Mouse (Mus musculus): ENCODE results near the gene Zfp518b. TPM values are rescaled to one million over a fixed set of nuclear protein-coding genes. Genes with fewer than 3 reads are reported as not detected.

Gene Zfp518b
- polyA plus RNA-seq, 1 experiment: 0.33 TPM

DNA sequence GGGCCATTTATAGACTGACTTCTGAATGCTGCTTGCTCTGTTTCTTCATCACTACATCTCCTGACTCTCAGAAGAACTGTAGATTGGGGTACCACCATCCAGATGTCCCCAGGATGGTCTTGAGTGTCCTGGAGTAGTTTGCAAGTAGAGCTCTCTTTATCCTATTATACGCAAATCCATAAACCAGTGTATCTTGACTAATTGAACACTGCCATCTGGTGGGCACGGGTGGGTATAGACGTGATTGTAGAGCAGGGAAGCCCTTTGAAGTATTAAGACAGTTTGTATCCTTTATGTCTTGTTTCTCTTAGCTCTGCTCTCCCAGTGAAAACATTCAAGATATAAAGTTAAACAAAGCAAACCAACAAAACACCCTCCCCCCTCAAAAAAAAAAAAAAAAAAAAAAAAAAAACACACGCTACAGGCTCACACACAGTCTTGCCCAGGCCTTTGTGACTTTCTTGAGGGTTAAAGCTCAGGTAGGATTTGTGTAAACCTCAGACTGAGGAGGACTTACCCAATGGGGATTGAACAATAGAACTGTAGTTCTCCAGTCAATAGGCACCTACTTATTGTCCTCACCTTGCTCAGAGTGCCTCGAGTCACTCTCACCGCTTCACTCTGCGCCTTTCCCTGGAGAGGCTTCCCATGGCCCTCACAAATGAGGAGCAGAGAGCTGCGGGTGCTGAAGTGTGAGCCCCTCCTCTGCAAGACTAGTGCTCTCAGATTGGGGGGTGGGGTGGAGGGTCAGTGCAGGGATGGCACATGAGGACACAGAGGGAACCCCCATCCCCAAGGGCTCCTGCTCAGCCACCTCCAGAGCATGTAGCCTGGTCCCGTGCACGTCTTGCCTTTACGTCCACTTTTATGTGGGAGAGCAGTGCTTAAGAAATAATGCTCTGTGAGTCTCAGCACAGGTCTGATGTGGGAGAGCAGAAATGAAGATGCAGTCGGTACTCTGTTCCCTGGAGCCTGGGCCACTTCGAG is 51.9 kb downstream of the Zfp518b start:
- Histone ChIP-seq H3K36me3 (ENCODE audit: control insufficient read depth, insufficient read depth, low read length) (no peaks in the 10 kb centered on the region), H3K4me1 (ENCODE audit: control insufficient read depth, insufficient read depth, insufficient read length, low read length) (no peaks in the 10 kb centered on the region), H3K4me3 (ENCODE audit: low read depth, low read length) (no peak overlapping the region), H3K27ac (ENCODE audit: insufficient read depth, low read depth, low read length) (no peak overlapping the region), H3K27me3 (ENCODE audit: control insufficient read depth, insufficient read depth, low read length) (no peaks in the 10 kb centered on the region)
- TF ChIP-seq POLR2A (IDR thresholded peaks at IDR 0.05; ENCODE audit: low read depth, low read length) (no peak), CTCF (IDR thresholded peaks at IDR 0.05; ENCODE audit: extremely low read depth, insufficient read length, insufficient replicate concordance, low read depth, low read length) (no peak)
- WGBS: 68% methylated on average over 13 of the region's 13 CpGs

GRCm38 (mm10) chr5:38628023-38628422 is 56.6 kb downstream of the Zfp518b start:
- WGBS: 39% methylated on average over 2 of the region's 2 CpGs
- Histone ChIP-seq H3K36me3 (ENCODE audit: control insufficient read depth, insufficient read depth, low read length) (no peaks in the 10 kb centered on the region), H3K4me1 (ENCODE audit: control insufficient read depth, insufficient read depth, insufficient read length, low read length) (no peaks in the 10 kb centered on the region), H3K27ac (ENCODE audit: insufficient read depth, low read depth, low read length) (no peak overlapping the region), H3K27me3 (ENCODE audit: control insufficient read depth, insufficient read depth, low read length) (no peaks in the 10 kb centered on the region), H3K4me3 (ENCODE audit: low read depth, low read length) (no peak overlapping the region)
- TF ChIP-seq CTCF (IDR thresholded peaks at IDR 0.05; ENCODE audit: extremely low read depth, insufficient read length, insufficient replicate concordance, low read depth, low read length) (no peak), POLR2A (IDR thresholded peaks at IDR 0.05; ENCODE audit: low read depth, low read length) (no peak)

- Histone ChIP-seq H3K4me1 (ENCODE audit: control insufficient read depth, insufficient read depth, insufficient read length, low read length) (no peaks in the 10 kb centered on the region), H3K4me3 (ENCODE audit: low read depth, low read length) (no peak overlapping the region), H3K27ac (ENCODE audit: insufficient read depth, low read depth, low read length) (no peak overlapping the region), H3K36me3 (ENCODE audit: control insufficient read depth, insufficient read depth, low read length) (no peaks in the 10 kb centered on the region), H3K27me3 (ENCODE audit: control insufficient read depth, insufficient read depth, low read length) (no peaks in the 10 kb centered on the region)
- 40% methylated on average over 3 of the region's 3 CpGs for WGBS
- TF ChIP-seq POLR2A (IDR thresholded peaks at IDR 0.05; ENCODE audit: low read depth, low read length) (no peak), CTCF (IDR thresholded peaks at IDR 0.05; ENCODE audit: extremely low read depth, insufficient read length, insufficient replicate concordance, low read depth, low read length) (no peak)
These were observed 57.7 kb downstream of the Zfp518b start for GRCm38 (mm10) chr5:38626883-38627282.

GRCm38 (mm10) chr5:38620783-38621182 is 63.8 kb downstream of the Zfp518b start:
- Histone ChIP-seq H3K4me1 (ENCODE audit: control insufficient read depth, insufficient read depth, insufficient read length, low read length) (no peaks in the 10 kb centered on the region), H3K27ac (ENCODE audit: insufficient read depth, low read depth, low read length) (no peak overlapping the region), H3K4me3 (ENCODE audit: low read depth, low read length) (no peak overlapping the region), H3K36me3 (ENCODE audit: control insufficient read depth, insufficient read depth, low read length) (no peaks in the 10 kb centered on the region), H3K27me3 (ENCODE audit: control insufficient read depth, insufficient read depth, low read length) (no peaks in the 10 kb centered on the region)
- no peak for TF ChIP-seq POLR2A (IDR thresholded peaks at IDR 0.05; ENCODE audit: low read depth, low read length)
- TF ChIP-seq CTCF (IDR thresholded peaks at IDR 0.05; ENCODE audit: extremely low read depth, insufficient read length, insufficient replicate concordance, low read depth, low read length): no peak
- 16% methylated on average over 5 of the region's 5 CpGs for WGBS

GRCm38 (mm10) chr5:38618908-38619307 is 65.7 kb downstream of the Zfp518b start:
- H3K27me3 ChIP-seq (ENCODE audit: control insufficient read depth, insufficient read depth, low read length): no peaks in the 10 kb centered on the region
- no peaks in the 10 kb centered on the region for H3K36me3 ChIP-seq (ENCODE audit: control insufficient read depth, insufficient read depth, low read length)
- WGBS: 57% methylated on average over 3 of the region's 3 CpGs
- H3K4me1 ChIP-seq (ENCODE audit: control insufficient read depth, insufficient read depth, insufficient read length, low read length): no peaks in the 10 kb centered on the region
- H3K4me3 ChIP-seq (ENCODE audit: low read depth, low read length): no peak overlapping the region
- no peak overlapping the region for H3K27ac ChIP-seq (ENCODE audit: insufficient read depth, low read depth, low read length)
- TF ChIP-seq POLR2A (IDR thresholded peaks at IDR 0.05; ENCODE audit: low read depth, low read length) (no peak), CTCF (IDR thresholded peaks at IDR 0.05; ENCODE audit: extremely low read depth, insufficient read length, insufficient replicate concordance, low read depth, low read length) (no peak)

Other genes with a start within 250 kb of the Zfp518b start
- 5.4 and 17.3 TPM in 2 replicates for gene Slc2a9, start 181.7 kb downstream of the Zfp518b start, polyA plus RNA-seq (2012; rRNA removed)
- gene Wdr1, start 121.6 kb downstream of the Zfp518b start, polyA plus RNA-seq (2012; rRNA removed): 99.3 and 223 TPM in 2 replicates
- 0.15 and 0.25 TPM in 2 replicates for gene Clnk, start 192.0 kb upstream of the Zfp518b start, polyA plus RNA-seq (2012; rRNA removed)